Mouse (Mus musculus) testis, adult 2 months (tissue): ENCODE results near the gene Dock2. TPM values are rescaled to one million over a fixed set of nuclear protein-coding genes. Genes with fewer than 3 reads are reported as not detected.

ENCODE experiments used
- H3K27ac ChIP-seq: fragments of 200-500 bp; 2 replicates; pipeline ENCODE4 v1.5.1; 2012; ENCODE audit warnings: low read depth, low read length; ENCODE audit not compliant: control insufficient read depth, insufficient read depth
- H3K27me3 ChIP-seq: fragments of 200-500 bp; 2 replicates; pipeline ENCODE4 v1.6.1; 2012; ENCODE audit warnings: mild to moderate bottlenecking, low read length, moderate library complexity; ENCODE audit not compliant: control insufficient read depth, insufficient read depth
- H3K36me3 ChIP-seq: fragments of 200-500 bp; 2 replicates; pipeline ENCODE4 v1.6.1; 2012; ENCODE audit warnings: mild to moderate bottlenecking, low read length; ENCODE audit not compliant: control insufficient read depth, insufficient read depth
- H3K4me1 ChIP-seq: fragments of 200-500 bp; 2 replicates; pipeline ENCODE4 v1.6.1; 2012; ENCODE audit warnings: low read length; ENCODE audit not compliant: control insufficient read depth, insufficient read depth
- H3K4me3 ChIP-seq: fragments of 200-500 bp; 2 replicates; pipeline ENCODE4 v1.5.1; 2012; ENCODE audit warnings: low read depth, mild to moderate bottlenecking, low read length, moderate library complexity, mixed read lengths; ENCODE audit not compliant: control insufficient read depth
- CTCF ChIP-seq: fragments of 200-500 bp; IDR thresholded peaks from 2 replicates; pipeline ENCODE4 v1.5.1; 2012; ENCODE audit warnings: low read depth, mild to moderate bottlenecking, inconsistent platforms, low read length, moderate library complexity; ENCODE audit not compliant: control insufficient read depth, insufficient read depth, insufficient replicate concordance
- POLR2A ChIP-seq: fragments of 200-500 bp; IDR thresholded peaks from 2 replicates; pipeline ENCODE4 v1.6.1; 2012; ENCODE audit warnings: low read depth, mild to moderate bottlenecking, inconsistent platforms, low read length, moderate library complexity; ENCODE audit not compliant: control insufficient read depth
- polyA plus RNA-seq: library from polyadenylated mRNA; depleted of rRNA; stranded (reverse); fragments of >200 nt; gene quantifications from 2 replicates; pipeline ENCODE4 v1.2.3, GENCODE M21; 2012

Dock2 gene
- polyA plus RNA-seq, 1 experiment = 1.7 TPM

DNA sequence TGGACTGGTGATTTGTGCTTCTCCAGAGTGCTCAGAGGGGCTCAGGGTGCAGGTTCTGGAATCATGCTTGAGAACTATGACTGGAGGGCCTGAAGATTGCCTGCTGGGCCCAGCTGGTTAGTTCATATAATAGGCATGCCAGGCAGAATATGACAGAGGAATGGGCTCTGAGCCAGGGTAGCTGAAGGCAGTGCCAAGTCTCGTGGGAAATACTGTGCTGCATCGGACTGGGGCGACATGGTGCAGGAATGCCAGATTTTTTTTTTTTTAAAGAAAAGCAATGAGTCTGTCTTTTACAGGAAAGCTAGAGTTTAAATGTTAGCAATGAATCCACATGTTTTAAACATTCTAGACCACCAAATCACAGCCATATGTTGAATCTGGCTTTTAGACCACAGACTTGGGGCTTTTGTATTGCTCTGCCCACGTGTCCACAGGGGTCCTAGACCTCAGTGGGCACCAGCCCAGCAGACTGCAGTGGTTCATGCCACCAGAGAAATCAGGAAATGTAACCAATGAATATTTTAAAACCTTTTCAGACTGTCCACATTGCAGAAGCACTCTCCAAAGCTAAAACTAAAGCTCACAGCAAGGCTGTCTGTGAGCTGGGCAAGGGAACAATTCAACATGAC, 435.3 kb downstream of the Dock2 start:
- Histone ChIP-seq H3K4me3 (no peak overlapping the region), H3K36me3 (no peaks in the 10 kb centered on the region), H3K27me3 (no peaks in the 10 kb centered on the region), H3K4me1 (no peaks in the 10 kb centered on the region), H3K27ac (no peak overlapping the region)
- TF ChIP-seq POLR2A = no peak
- no peak for TF ChIP-seq CTCF

GRCm38 (mm10) chr11:34344310-34344709, 439.4 kb downstream of the Dock2 start:
- Histone ChIP-seq H3K27ac (no peak overlapping the region), H3K4me1 (no peaks in the 10 kb centered on the region), H3K36me3 (no peaks in the 10 kb centered on the region), H3K27me3 (no peaks in the 10 kb centered on the region), H3K4me3 (no peak overlapping the region)
- no peak for TF ChIP-seq POLR2A
- no peak for TF ChIP-seq CTCF

DNA sequence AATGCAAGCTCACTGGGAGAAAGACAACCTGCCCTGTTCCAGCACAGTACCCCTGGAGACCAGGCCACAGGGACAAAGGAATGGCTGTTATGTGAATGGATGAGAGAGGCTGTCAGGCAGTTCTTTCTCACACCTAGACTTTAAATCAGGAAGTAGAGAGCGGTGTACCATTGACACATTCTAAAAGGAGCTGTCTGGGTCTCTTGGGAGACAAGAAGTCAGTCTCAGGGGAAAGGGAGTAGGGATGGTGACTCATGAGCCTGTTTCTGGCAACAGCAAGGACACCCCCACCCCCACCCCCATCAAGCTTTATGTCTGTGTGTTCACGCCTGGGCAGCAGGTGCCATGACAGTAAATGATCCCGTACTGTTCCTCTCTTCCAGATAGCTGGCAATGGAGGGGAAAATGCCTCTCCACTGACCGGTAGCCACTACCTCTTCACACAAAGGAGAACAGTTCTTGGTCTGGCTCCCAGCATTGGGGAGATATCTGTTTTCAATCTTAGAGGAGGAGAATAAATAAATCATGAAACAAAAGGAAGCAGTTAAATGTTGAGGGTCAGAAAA, 439.9 kb downstream of the Dock2 start:
- H3K36me3 ChIP-seq = no peaks in the 10 kb centered on the region
- H3K27me3 ChIP-seq = no peaks in the 10 kb centered on the region
- no peak overlapping the region for H3K27ac ChIP-seq
- no peaks in the 10 kb centered on the region for H3K4me1 ChIP-seq
- no peak overlapping the region for H3K4me3 ChIP-seq
- TF ChIP-seq CTCF (no peak), POLR2A (no peak)

DNA sequence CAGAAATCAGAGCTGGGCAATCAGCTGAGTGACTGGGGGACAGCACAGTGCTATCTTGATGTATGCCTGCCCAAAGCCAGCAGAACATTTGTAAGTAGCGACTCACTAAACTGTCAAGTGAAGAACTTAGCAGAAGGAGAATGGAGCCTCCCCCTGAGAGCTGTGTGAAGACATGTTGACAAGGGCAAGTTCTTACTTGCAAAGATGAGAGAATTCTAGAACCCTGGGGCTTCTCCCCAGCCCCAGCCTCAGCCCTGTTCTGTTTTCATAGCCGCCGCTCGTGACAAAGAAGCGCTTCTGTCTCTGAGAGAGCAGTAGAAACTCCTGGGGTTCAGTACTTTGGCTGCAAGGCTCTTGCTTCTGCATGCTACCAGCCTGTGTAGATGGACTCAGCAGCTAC, 444.0 kb downstream of the Dock2 start:
- Histone ChIP-seq H3K27ac (no peak overlapping the region), H3K36me3 (no peaks in the 10 kb centered on the region), H3K4me3 (no peak overlapping the region), H3K27me3 (no peaks in the 10 kb centered on the region), H3K4me1 (no peaks in the 10 kb centered on the region)
- TF ChIP-seq CTCF (no peak), POLR2A (no peak)

GRCm38 (mm10) chr11:34337907-34338306, 445.8 kb downstream of the Dock2 start:
- Histone ChIP-seq H3K36me3 (no peaks in the 10 kb centered on the region), H3K4me3 (no peak overlapping the region), H3K27me3 (no peaks in the 10 kb centered on the region), H3K4me1 (no peaks in the 10 kb centered on the region), H3K27ac (no peak overlapping the region)
- TF ChIP-seq CTCF = peak; percentile 18; the same call in 1 of the 2 replicates
- no peak for TF ChIP-seq POLR2A

DNA sequence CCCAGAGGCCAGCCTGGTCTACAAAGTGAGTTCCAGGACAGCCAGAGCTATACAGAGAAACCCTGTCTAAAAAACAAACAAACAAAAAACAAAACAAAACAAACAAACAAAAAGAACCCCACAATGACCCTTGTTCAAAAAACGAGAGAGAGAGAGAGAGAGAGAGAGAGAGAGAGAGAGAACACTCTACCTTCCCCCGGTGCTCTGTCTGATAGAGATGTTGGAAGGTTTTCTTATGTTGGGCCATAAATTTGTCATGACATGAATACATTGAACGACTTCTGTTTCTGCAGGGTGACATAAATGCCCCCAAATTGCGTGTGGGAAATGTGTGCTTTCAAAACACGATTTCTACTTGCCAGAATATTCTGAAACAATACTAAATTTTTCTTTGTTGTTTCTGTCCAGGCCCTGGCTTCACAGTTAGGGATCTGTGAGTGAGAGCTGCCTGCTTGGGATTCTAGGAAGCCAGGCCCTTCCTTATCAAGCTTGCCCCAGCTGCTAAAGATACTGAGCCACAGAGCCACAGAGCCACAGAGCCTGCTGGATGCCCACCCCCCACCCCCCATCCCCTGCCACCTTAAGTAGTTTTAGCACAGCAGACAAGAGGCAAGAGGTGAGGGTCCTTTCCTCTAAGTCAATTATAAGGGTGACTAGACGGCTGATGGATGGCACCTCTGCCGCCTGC, 451.2 kb downstream of the Dock2 start:
- no peak overlapping the region for H3K4me3 ChIP-seq
- no peak overlapping the region for H3K27ac ChIP-seq
- no peaks in the 10 kb centered on the region for H3K36me3 ChIP-seq
- H3K27me3 ChIP-seq = no peaks in the 10 kb centered on the region
- H3K4me1 ChIP-seq = no peaks in the 10 kb centered on the region
- no peak for TF ChIP-seq CTCF
- no peak for TF ChIP-seq POLR2A

GRCm38 (mm10) chr11:34323664-34324063, 460.0 kb downstream of the Dock2 start:
- H3K4me3 ChIP-seq = peak overlapping the region; percentile 52
- TF ChIP-seq CTCF = no peak
- no peak for TF ChIP-seq POLR2A

More at GRCm38 (mm10) chr11:34323664-34324063, 460.0 kb downstream of the Dock2 start:
- Histone ChIP-seq H3K36me3 (no peaks in the 10 kb centered on the region), H3K27me3 (no peaks in the 10 kb centered on the region), H3K27ac (no peak overlapping the region), H3K4me1 (peaks cover 9% of the 10 kb centered on the region)
